Mouse (Mus musculus) kidney, adult 18-20 months (tissue): ENCODE data around the gene Pole4.
A peak's percentile ranks its signal among the peaks of the same experiment; 100 is the strongest.

Source experiments
- DNase-seq: peaks from one replicate; pipeline ENCODE4 v3.0.0; 2021

Gene Pole4

DNA sequence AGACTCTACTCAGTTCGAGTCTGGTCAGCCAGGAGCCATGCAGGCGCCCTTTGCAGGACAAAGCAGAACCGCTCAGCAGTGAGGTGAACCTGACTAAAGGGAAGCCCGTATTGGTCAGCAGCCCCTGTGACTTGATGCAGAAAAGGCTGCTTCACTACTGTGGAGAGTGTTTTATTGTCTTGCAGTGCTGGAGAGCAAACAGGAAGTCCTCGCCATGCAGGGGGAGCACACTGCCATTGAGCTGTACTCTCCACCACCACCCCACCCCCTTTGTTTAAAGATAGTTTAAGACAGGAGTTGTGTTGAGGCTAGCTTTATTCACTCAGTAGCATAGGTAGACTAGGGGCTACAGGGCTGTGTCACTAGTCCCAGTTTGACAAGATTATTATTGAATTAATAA, at the start of gene Pole4:
Gene Pole4 (minus strand): TSS at position 145 of the 400 bp plus-strand sequence.
- DNase-seq: no peak

- DNase-seq: no peak
Measured at GRCm38 (mm10) chr6:82754769-82755168, 49.6 kb upstream of the Pole4 start.

- no peak for DNase-seq
Measured at GRCm38 (mm10) chr6:82753638-82754361, 48.6 kb upstream of the Pole4 start.

- DNase-seq: no peak
Measured at GRCm38 (mm10) chr6:82753061-82753460, 47.9 kb upstream of the Pole4 start.

GRCm38 (mm10) chr6:82751791-82752190, 46.6 kb upstream of the Pole4 start:
- DNase-seq: no peak

DNA sequence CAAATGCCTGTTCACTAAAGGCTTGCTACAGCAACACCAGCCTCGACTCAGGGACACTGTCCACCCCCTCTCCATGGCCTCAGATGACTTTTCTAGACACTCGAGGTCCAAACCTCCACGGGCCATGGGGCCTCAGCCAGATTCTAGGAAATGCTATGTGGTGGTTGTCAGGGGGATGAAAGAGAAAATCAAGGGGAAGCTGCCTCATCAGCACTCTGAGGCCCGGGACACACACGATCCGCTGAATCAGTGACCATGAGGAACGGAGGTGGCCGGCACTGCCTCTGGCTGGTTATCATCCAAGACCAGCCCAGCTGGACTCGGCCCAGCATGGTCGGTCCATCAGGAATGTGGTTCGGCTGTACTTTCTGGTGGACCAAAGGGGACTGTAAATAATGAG, 45.9 kb upstream of the Pole4 start:
- DNase-seq: no peak

GRCm38 (mm10) chr6:82750063-82750462, 44.9 kb upstream of the Pole4 start:
- no peak for DNase-seq

GRCm38 (mm10) chr6:82748106-82748672, 43.0 kb upstream of the Pole4 start:
- DNase-seq: no peak

DNA sequence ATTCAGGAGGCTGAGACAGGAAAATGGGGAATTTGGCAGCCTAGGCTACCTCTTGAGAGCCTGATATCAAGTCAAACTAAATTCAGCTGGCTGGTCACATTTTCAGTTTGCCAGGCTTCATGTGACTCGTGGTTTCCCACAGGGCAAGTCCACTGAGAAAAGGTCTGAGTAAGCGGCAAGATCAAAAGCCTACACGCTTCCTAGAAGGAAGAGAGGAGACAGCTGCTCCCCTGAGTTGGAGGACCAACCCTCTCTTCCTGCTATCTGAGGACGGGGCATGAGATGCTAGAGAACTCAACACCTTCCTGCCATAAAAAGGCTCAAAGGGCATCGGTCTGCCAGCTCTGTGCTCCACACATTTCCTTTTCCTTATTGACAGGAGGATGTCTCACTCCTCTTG, 41.9 kb upstream of the Pole4 start:
- no peak for DNase-seq

GRCm38 (mm10) chr6:82744553-82744952, 39.4 kb upstream of the Pole4 start:
- no peak for DNase-seq

DNA sequence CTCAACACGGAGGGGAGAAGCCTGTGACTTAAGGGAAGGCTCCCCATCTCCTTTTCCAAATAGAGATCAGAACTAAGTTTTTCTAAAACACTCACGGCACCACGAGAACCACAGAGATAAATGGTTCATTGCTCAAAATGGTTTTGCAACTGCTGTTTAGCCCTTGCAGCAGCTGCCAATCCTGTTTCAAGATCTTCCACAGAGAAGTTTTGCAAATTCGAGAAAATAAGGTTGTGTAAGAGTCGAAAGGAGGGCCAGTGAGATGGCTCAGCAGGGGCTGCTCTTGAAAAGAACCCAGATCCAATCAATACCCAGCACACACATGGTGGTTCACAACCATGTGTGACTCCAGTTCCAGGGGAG, 36.3 kb upstream of the Pole4 start:
- no peak for DNase-seq

DNA sequence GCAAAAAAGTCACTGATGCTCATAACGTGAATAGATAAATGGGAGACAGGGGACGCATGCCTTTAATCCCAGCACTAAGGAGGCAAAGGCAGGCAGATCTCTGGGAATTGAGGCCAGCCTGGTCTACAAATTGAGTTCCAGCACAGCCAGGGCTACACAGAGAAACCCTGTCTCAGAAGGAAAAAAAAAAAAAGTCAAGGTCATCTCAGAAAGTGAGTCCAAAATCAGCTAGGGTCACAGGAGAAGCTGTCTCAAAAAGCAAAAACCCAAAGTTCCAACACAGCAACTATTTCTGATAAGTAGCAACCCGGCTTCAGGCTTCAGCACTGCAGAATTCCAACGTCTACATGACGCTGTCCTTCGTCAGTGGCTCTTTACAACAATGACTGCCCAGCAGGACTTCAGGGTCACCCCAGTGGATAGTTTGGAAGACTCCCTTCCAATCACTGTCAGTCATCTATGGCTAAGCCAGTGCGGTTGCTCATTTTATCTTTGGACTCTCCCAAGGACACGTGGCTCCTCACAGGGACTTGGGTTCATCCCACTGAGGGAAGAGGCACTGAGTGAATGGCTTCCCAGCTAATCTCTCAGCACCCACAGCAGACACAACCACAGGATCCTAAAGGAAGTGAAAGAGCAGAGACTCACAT, 35.8 kb upstream of the Pole4 start:
- no peak for DNase-seq

DNA sequence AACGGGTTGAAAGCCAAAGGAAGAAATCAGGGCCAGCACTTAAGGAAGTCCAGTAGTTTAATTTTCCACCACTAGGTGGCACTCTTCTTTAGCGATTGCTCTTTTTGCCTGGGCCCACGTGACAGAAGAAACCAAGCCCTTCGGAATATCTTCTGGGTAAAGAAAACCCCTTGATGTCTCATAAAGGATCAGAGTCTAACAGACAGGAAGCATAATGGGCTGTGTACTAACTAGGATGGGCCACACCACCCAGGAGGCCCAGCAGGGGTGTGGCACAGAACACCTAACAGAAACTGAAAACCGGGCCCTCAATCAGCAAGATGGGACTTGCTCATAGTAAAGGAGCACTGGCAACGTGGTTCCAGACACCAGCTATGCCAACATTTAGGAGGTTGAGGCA, 35.1 kb upstream of the Pole4 start:
- DNase-seq: peak; percentile 29

DNA sequence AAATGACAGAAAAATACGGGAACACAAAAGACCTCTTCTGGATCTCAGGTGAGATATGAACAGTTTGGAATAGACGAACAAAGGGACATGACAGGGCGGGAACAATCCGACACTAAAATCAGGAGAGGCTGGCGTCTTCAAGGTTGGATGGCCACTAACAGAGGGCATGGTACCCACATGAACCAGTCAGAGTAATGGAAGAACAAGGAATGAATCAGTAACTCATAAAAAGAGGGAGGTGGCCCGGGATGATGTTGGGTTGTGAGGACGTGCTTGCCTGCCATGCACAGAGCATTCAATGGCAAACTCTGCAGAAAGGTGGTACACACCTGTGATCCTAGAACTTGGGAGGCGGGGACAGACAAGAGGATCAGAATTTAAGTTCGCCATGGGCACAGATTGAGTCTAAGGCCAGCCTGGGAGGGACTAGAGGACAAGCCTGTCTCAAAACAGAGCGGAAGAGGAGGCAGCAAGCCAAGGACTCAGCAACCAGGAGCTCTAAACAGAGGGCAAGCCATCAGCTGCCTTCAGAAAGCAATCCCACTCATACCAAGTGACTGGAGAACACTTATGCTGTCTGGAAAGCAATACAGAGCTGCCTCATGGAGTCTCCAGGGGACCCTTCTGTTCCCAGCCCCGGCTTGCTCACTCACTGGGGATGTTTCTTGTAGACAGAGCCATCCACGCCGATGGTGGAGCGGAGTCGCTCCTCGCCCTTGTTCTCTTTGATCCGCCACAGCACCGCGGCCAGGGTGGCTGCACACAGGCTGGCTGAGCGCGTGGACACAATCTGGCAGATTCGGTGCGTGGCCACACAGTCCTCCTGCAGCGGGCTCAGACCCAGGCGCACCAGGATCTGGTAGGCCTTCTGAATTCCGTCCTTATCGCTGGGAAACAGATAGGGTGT, 32.7 kb upstream of the Pole4 start:
- DNase-seq: no peak

GRCm38 (mm10) chr6:82736626-82737600, 31.7 kb upstream of the Pole4 start:
- DNase-seq: no peak

DNA sequence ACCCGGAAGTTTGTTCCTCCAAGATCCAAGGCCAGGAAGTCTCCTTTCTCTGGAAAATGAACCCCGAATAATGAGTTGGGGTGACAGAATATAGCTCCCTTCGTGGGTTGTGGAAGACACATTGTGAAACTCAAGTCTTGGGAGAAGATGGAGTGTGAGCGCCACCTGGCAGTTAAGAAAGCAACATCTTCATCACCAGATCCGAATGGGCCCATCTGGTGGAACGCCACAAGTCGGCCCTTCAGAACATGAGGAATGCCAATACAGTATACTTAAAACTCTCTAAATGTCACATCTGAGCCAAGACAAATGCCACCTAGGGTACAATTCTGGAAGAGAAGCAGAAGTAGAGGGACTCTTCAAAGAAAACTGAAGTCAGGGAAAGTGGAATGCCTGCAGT, 30.2 kb upstream of the Pole4 start:
- DNase-seq: no peak

DNA sequence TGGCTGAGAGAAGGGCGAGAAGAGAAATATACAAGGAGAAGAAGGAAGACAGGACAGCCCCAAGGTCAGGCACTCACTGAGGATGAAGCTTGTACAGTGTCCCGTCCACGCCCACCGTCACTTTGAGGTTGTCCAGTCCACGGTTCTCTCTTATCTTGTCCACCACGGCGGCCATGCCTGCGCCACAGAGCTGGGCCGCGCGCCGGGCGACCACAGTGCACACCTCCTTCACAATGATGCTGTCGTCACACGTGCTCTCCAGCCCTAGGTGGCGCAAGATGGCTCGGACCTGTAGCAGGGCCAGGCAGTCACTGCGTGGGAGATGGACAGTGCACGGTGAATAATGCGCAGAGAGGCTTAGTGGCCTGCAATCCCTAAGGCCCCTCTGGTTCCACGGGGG, 23.5 kb upstream of the Pole4 start:
- DNase-seq: no peak

GRCm38 (mm10) chr6:82727206-82727605, 22.0 kb upstream of the Pole4 start:
- no peak for DNase-seq

DNA sequence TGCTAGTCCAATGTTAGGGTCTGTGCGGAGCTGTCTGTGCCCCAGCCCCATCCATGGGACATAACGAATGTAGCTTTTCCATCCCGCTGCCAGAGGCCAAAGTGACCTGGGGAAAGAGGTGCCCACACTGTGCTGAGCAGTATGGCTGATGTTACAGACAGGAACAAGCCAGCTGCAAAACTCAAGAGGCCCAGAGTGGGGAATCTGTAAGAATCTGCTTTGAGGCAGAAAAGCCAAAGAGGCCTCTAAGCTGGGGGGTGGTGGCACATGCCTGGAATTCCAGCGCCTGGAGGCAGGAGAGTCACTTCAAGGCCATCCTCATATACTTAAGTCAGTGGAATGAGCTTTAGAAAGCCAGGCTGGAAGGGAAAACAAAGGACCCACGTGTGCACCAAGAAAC, 18.2 kb upstream of the Pole4 start:
- DNase-seq: no peak

DNA sequence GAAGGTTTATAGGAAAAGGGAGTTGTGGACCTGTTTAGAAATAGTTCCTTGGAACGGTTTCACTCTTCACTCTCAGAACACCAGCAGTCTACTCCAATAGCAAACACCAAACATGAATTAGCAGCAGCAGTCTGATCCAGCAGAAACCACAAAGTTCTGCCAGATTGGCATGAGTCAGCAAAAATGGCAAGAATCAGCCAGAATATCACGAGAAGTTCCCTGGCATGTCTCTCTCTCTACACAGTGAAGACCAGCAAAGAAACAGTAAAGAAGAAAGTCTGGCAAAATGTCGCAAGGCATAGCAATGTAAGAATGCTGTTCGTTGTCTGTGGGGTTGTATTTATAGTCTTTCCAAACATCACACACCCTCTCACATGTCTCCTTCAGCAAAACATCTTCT, 11.0 kb upstream of the Pole4 start:
- no peak for DNase-seq

DNA sequence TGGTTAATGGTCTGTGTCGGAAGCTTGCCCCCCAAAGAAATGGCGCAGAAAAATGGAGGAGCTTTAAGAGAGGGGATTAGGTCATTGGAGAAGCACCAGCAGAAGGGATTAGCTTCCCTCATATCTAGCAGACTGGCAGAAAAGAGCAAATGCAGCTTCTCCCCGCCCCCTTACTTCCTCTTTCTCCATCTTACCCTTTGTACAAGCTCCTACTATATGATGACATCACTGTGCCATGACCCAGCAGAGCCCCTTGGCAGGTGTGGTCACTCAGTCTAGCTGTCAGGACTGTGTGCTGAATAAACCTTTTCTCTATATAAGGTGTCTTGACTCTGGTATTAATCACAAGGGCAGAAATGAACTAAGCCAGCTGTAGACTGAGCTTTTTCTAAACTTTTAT, 10.5 kb upstream of the Pole4 start:
- no peak for DNase-seq

DNA sequence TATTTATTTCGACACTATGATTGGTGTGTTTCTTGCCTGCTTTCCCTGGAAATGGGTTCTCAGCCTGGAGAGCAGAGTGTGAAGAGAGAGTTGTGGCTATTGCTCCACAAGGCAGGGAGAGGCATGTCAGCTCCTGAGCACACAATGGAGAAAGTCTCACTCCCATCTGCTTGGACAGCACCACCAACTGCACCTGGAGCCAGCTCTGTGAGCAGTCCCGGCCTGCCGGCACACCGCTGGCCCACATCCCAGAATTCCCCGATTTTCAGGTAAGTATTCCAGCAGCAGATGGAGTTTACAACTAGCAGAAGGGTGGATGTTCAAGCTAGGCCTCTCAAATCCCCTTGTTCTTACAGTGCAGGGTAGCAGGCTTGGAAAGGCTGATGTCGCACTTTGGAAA, 10.1 kb upstream of the Pole4 start:
- no peak for DNase-seq
